Mouse (Mus musculus) intestine, embryonic 15.5 days (tissue): ENCODE results near the gene Hras. TPM values are rescaled to one million over a fixed set of nuclear protein-coding genes. Genes with fewer than 3 reads are reported as not detected.

Experiments used
- ATAC-seq: fragments of 200-750 bp; cut with Nextera tagmentation; 2 replicates; pipeline ENCODE4 v1.8.0; 2017; ENCODE audit warnings: moderate TSS enrichment, moderate library complexity
- H3K27ac ChIP-seq: fragments of 300-500 bp; sonication (generic); 2 replicates; pipeline ENCODE4 v1.5.1; 2015; ENCODE audit warnings: mild to moderate bottlenecking, inconsistent platforms
- H3K27me3 ChIP-seq: fragments of 300-500 bp; sonication (generic); replicated peaks from 2 replicates; pipeline ENCODE4 v1.6.1; 2015; ENCODE audit warnings: inconsistent platforms
- H3K36me3 ChIP-seq: fragments of 300-500 bp; sonication (generic); 2 replicates; pipeline ENCODE4 v1.6.1; 2015; ENCODE audit warnings: inconsistent platforms
- H3K4me1 ChIP-seq: fragments of 300-500 bp; sonication (generic); replicated peaks from 2 replicates; pipeline ENCODE4 v1.6.1; 2015; ENCODE audit warnings: inconsistent platforms
- H3K4me2 ChIP-seq: fragments of 300-500 bp; sonication (generic); replicated peaks from 2 replicates; pipeline ENCODE4 v1.6.1; 2015; ENCODE audit warnings: mild to moderate bottlenecking, inconsistent platforms
- H3K4me3 ChIP-seq: fragments of 300-500 bp; sonication (generic); replicated peaks from 2 replicates; pipeline ENCODE4 v1.5.1; 2015; ENCODE audit warnings: inconsistent platforms
- H3K9ac ChIP-seq: fragments of 300-500 bp; sonication (generic); 2 replicates; pipeline ENCODE4 v1.6.1; 2015; ENCODE audit warnings: inconsistent platforms
- H3K9me3 ChIP-seq: fragments of 300-500 bp; sonication (generic); 2 replicates; pipeline ENCODE4 v1.6.1; 2016; ENCODE audit warnings: inconsistent platforms
- WGBS: fragments of 180-500 bp; shearing (Covaris S2); methylation state at CpG from one replicate; pipeline ENCODE4 v1.1.7; 2015; 5-methylcytosine and 5-hydroxymethylcytosine counted together
- microRNA counts: library from miRNA; unstranded; fragments of <30 nt; microRNA quantifications from one replicate; lab custom pipeline; 2016
- polyA plus RNA-seq: library from polyadenylated mRNA; unstranded; fragments of >200 nt; fragmentation: Nextera tagmentation; extraction: Ambion mirVana; gene quantifications from 2 replicates; pipeline ENCODE4 v1.2.1, GENCODE M21; 2015

The Hras gene
- polyA plus RNA-seq, 1 experiment from 2014 or later: 92.9 TPM

- no peaks in the 10 kb centered on the region for H3K27me3 ChIP-seq
- H3K4me1 ChIP-seq: no peaks in the 10 kb centered on the region
- no peak overlapping the region for H3K9ac ChIP-seq
- peak; percentile 49; the same call in 1 of the 2 replicates for ATAC-seq
- no peak overlapping the region for H3K4me2 ChIP-seq
- H3K4me3 ChIP-seq: no peak overlapping the region
- 50% methylated on average over 5 of the region's 5 CpGs for WGBS
- no peaks in the 10 kb centered on the region for H3K9me3 ChIP-seq
- no peak overlapping the region for H3K27ac ChIP-seq
- H3K36me3 ChIP-seq: peaks cover under 1% of the 10 kb centered on the region
These were observed 50.7 kb downstream of the Hras start for GRCm38 (mm10) chr7:141143112-141143511.

GRCm38 (mm10) chr7:141141326-141141725, 52.5 kb downstream of the Hras start:
- 80% methylated on average over 4 of the region's 4 CpGs for WGBS
- H3K36me3 ChIP-seq: peaks cover 5% of the 10 kb centered on the region

More at GRCm38 (mm10) chr7:141141326-141141725, 52.5 kb downstream of the Hras start:
- H3K27me3 ChIP-seq: no peaks in the 10 kb centered on the region
- H3K4me2 ChIP-seq: no peak overlapping the region
- H3K9me3 ChIP-seq: no peaks in the 10 kb centered on the region
- H3K9ac ChIP-seq: no peak overlapping the region
- H3K27ac ChIP-seq: no peak overlapping the region
- H3K4me3 ChIP-seq: no peak overlapping the region
- ATAC-seq: no peak
- H3K4me1 ChIP-seq: no peaks in the 10 kb centered on the region

MicroRNAs encoded within 50 kb of the gene (microRNA counts, 519-probe panel; counts per million panel counts)
- microRNA mmu-miR-210 (lab: Ali Mortazavi, UCI): 3,421 counts per million, percentile 85 among the panel's probes with 10 or more counts

Other genes starting within 250 kb of the Hras start
- 2.4 and 3.4 TPM in 2 replicates for gene Ifitm5, start 243.7 kb downstream of the Hras start, polyA plus RNA-seq
- gene Gm45717, start 238.1 kb downstream of the Hras start, polyA plus RNA-seq: 0.69 TPM in 1 of 2 replicates, not detected in the other
- gene Ifitm2, start 238.0 kb downstream of the Hras start, polyA plus RNA-seq: 1,251 and 1,347 TPM in 2 replicates
- gene Ifitm1, start 226.8 kb downstream of the Hras start, polyA plus RNA-seq: 145 and 148 TPM in 2 replicates
- gene Ifitm3, start 183.2 kb downstream of the Hras start, polyA plus RNA-seq: 255 and 288 TPM in 2 replicates
- 1.6 and 3.6 TPM in 2 replicates for gene Ifitm6, start 176.1 kb downstream of the Hras start, polyA plus RNA-seq
- not detected in 2 replicates for gene Gm17387, start 164.9 kb downstream of the Hras start, polyA plus RNA-seq
- 7.9 and 10.7 TPM in 2 replicates for gene B4galnt4, start 132.9 kb downstream of the Hras start, polyA plus RNA-seq
- gene Pkp3, start 115.8 kb downstream of the Hras start, polyA plus RNA-seq: 24.6 and 26.1 TPM in 2 replicates
- gene Sigirr, start 93.4 kb downstream of the Hras start, polyA plus RNA-seq: 17.8 and 20.5 TPM in 2 replicates
- 29.5 and 35.3 TPM in 2 replicates for gene Ano9, start 76.2 kb downstream of the Hras start, polyA plus RNA-seq
- 58.0 and 59.7 TPM in 2 replicates for gene Ptdss2, start 71.6 kb downstream of the Hras start, polyA plus RNA-seq
- 123 and 155 TPM in 2 replicates for gene Rnh1, start 21.1 kb downstream of the Hras start, polyA plus RNA-seq
- gene Lrrc56, start 152 bp upstream of the Hras start, polyA plus RNA-seq: 5.1 and 5.4 TPM in 2 replicates
- 3.5 and 3.6 TPM in 2 replicates for gene Lmntd2, start 20.1 kb upstream of the Hras start, polyA plus RNA-seq
- gene Rassf7, start 21.9 kb upstream of the Hras start, polyA plus RNA-seq: 63.7 and 70.0 TPM in 2 replicates
- gene Phrf1, start 34.8 kb upstream of the Hras start, polyA plus RNA-seq: 61.9 and 62.1 TPM in 2 replicates
- gene Irf7, start 72.5 kb upstream of the Hras start, polyA plus RNA-seq: 5.2 and 5.7 TPM in 2 replicates
- gene Cdhr5, start 82.8 kb upstream of the Hras start, polyA plus RNA-seq: 75.8 and 96.1 TPM in 2 replicates
- 203 and 260 TPM in 2 replicates for gene Sct, start 85.1 kb upstream of the Hras start, polyA plus RNA-seq
- 0.35 and 0.40 TPM in 2 replicates for gene Drd4, start 98.0 kb upstream of the Hras start, polyA plus RNA-seq
- gene Deaf1, start 133.7 kb upstream of the Hras start, polyA plus RNA-seq: 63.1 and 63.5 TPM in 2 replicates
- 35.1 and 35.6 TPM in 2 replicates for gene Tmem80, start 133.7 kb upstream of the Hras start, polyA plus RNA-seq
- gene Eps8l2, start 144.9 kb upstream of the Hras start, polyA plus RNA-seq: 117 and 133 TPM in 2 replicates
- 458 and 460 TPM in 2 replicates for gene Taldo1, start 198.2 kb upstream of the Hras start, polyA plus RNA-seq
- gene Gatd1, start 220.1 kb upstream of the Hras start, polyA plus RNA-seq: 47.4 and 49.2 TPM in 2 replicates
- 3.8 and 3.9 TPM in 2 replicates for gene Cend1, start 235.5 kb upstream of the Hras start, polyA plus RNA-seq
- gene Slc25a22, start 243.9 kb upstream of the Hras start, polyA plus RNA-seq: 28.5 and 33.1 TPM in 2 replicates